Mouse (Mus musculus) liver, embryonic 15.5 days (tissue): ENCODE measurements at regions not wholly inside any gene's neighbourhood (a gene's known extent, or its start where the extent isn't known, plus 50 kb on each side); places are given as distances from the start of the nearest gene placed in this dataset.

ENCODE experiments used
- ATAC-seq: fragments of 200-750 bp; cut with Nextera tagmentation; 2 replicates; pipeline ENCODE4 v1.8.0; 2017; ENCODE audit warnings: moderate number of reproducible peaks, mild to moderate bottlenecking, moderate library complexity; ENCODE audit not compliant: insufficient read depth
- H3K27ac ChIP-seq: fragments of 300-500 bp; sonication (generic); replicated peaks from 2 replicates; pipeline ENCODE4 v1.5.1; 2015; ENCODE audit warnings: mild to moderate bottlenecking, inconsistent platforms
- H3K27me3 ChIP-seq: fragments of 300-500 bp; sonication (generic); 2 replicates; pipeline ENCODE4 v1.6.1; 2015; ENCODE audit warnings: mild to moderate bottlenecking, inconsistent platforms
- H3K36me3 ChIP-seq: fragments of 300-500 bp; sonication (generic); replicated peaks from 2 replicates; pipeline ENCODE4 v1.6.1; 2015; ENCODE audit warnings: moderate library complexity, mild to moderate bottlenecking, inconsistent platforms
- H3K4me1 ChIP-seq: fragments of 300-500 bp; sonication (generic); replicated peaks from 2 replicates; pipeline ENCODE4 v1.6.1; 2015; ENCODE audit warnings: inconsistent platforms
- H3K4me2 ChIP-seq: fragments of 300-500 bp; sonication (generic); 2 replicates; pipeline ENCODE4 v1.6.1; 2015; ENCODE audit warnings: moderate library complexity, mild to moderate bottlenecking, inconsistent platforms
- H3K4me3 ChIP-seq: fragments of 300-500 bp; sonication (generic); replicated peaks from 2 replicates; pipeline ENCODE4 v1.5.1; 2015; ENCODE audit warnings: mild to moderate bottlenecking, inconsistent platforms
- H3K9ac ChIP-seq: fragments of 300-500 bp; sonication (generic); 2 replicates; pipeline ENCODE4 v1.6.1; 2015; ENCODE audit warnings: moderate library complexity, mild to moderate bottlenecking, inconsistent platforms
- H3K9me3 ChIP-seq: fragments of 300-500 bp; sonication (generic); replicated peaks from 2 replicates; pipeline ENCODE4 v1.6.1; 2016; ENCODE audit warnings: inconsistent platforms
- WGBS: fragments of 180-500 bp; shearing (Covaris S2); methylation state at CpG from one replicate; pipeline ENCODE4 v1.1.7; 2015; ENCODE audit warnings: mixed read lengths; ENCODE audit not compliant: insufficient replicate concordance; 5-methylcytosine and 5-hydroxymethylcytosine counted together

DNA sequence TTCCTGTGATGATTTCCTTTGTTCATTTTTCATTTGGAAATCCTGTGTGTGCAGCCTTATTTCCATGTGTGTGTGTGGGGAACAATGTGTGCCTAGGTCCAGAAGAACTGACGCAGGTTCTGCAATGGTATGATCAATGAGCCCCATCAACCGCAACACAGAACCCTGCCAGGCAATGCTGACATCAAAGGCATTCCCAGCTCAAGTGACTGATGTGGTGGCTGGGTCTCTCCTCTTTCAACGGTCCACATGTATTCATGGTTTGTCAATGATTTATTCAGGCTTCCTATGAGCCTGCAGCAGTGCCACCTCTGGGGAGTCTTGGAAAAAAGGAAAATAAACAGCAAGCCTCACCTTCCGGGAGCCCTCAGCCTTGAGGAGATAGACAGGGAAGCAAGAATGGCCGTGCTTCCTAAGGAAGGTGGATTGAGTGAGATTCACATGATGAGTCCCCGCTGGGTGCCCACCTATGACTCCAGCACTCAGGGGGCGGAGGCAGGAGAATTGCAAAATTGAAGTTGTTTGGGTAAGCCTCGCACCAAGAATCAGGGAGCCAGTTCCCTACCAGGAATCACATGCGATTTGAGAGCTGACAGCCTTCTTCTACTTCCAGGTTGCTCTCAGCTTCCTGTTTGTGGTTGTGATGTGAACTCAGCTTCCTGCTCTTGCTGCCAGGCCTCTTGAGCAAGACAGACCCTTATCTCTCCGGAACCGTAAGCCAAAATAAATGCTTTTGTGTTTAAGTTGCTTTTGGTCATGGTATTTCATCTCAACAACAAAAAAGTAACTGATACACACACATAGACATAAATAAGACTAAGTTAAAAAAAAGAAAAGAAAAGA lies 61.2 kb upstream of the Hk2 start:
- Histone ChIP-seq H3K27ac (no peak overlapping the region), H3K9me3 (no peaks in the 10 kb centered on the region), H3K9ac (no peak overlapping the region), H3K4me3 (no peak overlapping the region), H3K36me3 (no peaks in the 10 kb centered on the region), H3K27me3 (no peaks in the 10 kb centered on the region), H3K4me1 (no peaks in the 10 kb centered on the region; the same call in 1 of the 2 replicates), H3K4me2 (no peak overlapping the region)
- 49% methylated on average over 11 of the region's 11 CpGs for WGBS
- ATAC-seq: no peak

DNA sequence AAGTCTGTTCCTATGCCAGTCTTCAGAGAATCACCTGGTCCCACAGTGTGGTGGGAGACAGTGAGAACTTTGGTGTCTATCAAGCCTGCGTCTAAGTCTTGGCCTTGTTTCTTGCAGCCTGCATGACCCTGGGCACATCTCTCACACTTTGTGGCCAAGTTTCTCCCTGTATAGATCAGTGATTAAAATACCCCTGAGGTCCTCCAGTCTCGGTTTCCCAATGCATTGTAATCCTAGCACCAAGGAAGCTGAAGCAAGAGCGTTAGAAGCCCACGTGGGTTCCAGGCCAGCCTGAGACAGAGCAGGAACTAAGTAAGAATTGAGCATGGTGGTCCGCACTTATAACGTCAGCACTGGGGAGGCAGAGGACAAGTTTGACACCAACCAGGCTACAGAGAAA lies 59.6 kb upstream of the Hk2 start:
- Histone ChIP-seq H3K27me3 (no peaks in the 10 kb centered on the region), H3K4me2 (no peak overlapping the region), H3K4me1 (no peaks in the 10 kb centered on the region; the same call in 1 of the 2 replicates), H3K4me3 (no peak overlapping the region), H3K9me3 (no peaks in the 10 kb centered on the region), H3K36me3 (no peaks in the 10 kb centered on the region), H3K27ac (no peak overlapping the region), H3K9ac (no peak overlapping the region)
- WGBS: 66% methylated on average over 6 of the region's 6 CpGs
- ATAC-seq: no peak

DNA sequence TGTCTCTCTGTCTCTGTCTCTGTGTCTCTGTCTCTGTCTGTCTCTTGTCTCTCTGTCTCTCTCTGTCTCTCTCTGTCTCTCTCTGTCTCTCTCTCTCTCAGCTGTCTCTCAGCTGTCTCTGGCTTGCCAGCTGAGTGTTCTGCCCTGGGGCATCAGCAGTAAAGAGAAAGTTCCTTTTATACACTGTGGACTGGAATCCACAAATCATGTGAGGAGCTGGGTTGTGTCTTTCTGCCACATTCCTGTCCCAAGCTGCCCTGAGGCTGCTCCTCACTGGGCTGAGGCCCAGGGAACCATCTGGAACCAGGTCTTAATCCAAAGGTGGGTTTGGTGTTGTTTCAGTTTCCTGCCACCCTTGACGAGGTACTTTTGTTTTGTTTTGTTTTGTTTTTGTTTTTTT lies 57.0 kb upstream of the Hk2 start:
- no peak for ATAC-seq
- Histone ChIP-seq H3K9ac (no peak overlapping the region), H3K27ac (no peak overlapping the region), H3K9me3 (no peaks in the 10 kb centered on the region), H3K4me3 (no peak overlapping the region), H3K27me3 (no peaks in the 10 kb centered on the region), H3K4me1 (no peaks in the 10 kb centered on the region; the same call in 1 of the 2 replicates), H3K4me2 (no peak overlapping the region), H3K36me3 (no peaks in the 10 kb centered on the region)
- 40% methylated on average over 1 of the region's 1 CpGs for WGBS

DNA sequence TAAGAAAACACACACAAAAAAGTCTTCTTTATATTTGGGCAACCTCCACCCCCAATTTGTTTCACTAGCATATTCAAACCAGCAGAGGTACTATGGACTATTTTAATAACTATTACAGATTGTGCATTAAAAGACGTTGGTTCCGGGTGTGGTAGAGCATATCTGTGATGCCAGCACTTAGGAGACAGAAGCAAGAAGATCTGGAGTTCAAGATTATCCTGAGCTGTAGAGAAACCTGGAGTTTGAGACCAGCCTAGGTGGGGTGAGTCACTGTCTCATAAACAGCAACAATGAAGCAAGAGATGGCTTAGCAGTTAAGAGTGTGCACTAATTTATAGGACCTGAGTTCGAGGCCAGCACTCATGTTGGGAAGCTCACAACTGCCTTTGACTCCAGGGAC lies 50.4 kb upstream of the Hk2 start:
- 0 out of 2 replicates have a peak overlapping the region, but pooled peaks have one; percentile 67 for H3K27ac ChIP-seq
- H3K4me2 ChIP-seq: peak overlapping the region; percentile 36; the same call in 1 of the 2 replicates

DNA sequence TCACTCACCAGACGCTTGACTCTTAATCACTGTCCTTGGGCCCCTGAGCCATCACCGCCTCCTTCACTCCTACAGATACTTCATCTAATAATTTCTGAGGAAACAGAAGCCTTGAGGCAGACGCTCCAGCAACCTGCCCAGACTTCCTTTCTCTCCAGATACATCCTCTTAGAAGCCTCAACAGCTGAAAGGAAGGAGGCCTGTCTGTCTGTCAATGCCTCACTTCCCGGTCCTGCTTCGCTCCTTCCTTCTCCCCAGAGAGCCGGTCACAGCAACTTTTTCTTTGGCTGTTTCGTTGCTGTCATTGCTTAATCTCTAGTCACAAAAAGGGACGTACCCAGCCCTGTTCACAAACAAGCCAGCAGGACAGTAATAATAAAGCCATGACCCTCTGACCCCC lies 50.0 kb upstream of the Hk2 start:
- Histone ChIP-seq H3K36me3 (no peaks in the 10 kb centered on the region), H3K4me3 (peak overlapping the region; percentile 24), H3K9me3 (no peaks in the 10 kb centered on the region), H3K27ac (peak overlapping the region; percentile 67), H3K27me3 (no peaks in the 10 kb centered on the region), H3K4me1 (peaks cover 48% of the 10 kb centered on the region), H3K4me2 (peak overlapping the region; percentile 36), H3K9ac (no peak overlapping the region)
- WGBS: 13% methylated on average over 8 of the region's 8 CpGs
- ATAC-seq: peak; percentile 22

More for the DNA sequence above, 50.4 kb upstream of the Hk2 start:
- WGBS: 27% methylated on average over 3 of the region's 3 CpGs
- Histone ChIP-seq H3K4me1 (peaks cover 48% of the 10 kb centered on the region), H3K9me3 (no peaks in the 10 kb centered on the region), H3K27me3 (no peaks in the 10 kb centered on the region), H3K36me3 (no peaks in the 10 kb centered on the region), H3K9ac (no peak overlapping the region), H3K4me3 (no peak overlapping the region)
- ATAC-seq: peak; percentile 54; the same call in 1 of the 2 replicates
